Mouse (Mus musculus): ENCODE measurements around the gene Map1s. TPM values are rescaled to one million over a fixed set of nuclear protein-coding genes. Genes with fewer than 3 reads are reported as not detected.
"Not testable (repeated sequence)": the region's sequence is repeated elsewhere in the genome, so short reads cannot be mapped to it uniquely, and the experiment has no call there.

Gene Map1s
- total RNA-seq, 2 experiments from 2014 or later: 45.4 to 48.9 TPM

GRCm38 (mm10) chr8:70876382-70876781 is 29.4 kb upstream of the Map1s start:
- DNase-seq (ENCODE audit: low spot score in 2 of 2): no peak

- DNase-seq (ENCODE audit: low spot score in 2 of 2): no peak
Measured at GRCm38 (mm10) chr8:70878178-70878577, 27.6 kb upstream of the Map1s start.

GRCm38 (mm10) chr8:70879500-70879899 is 26.2 kb upstream of the Map1s start:
- no peak for DNase-seq (ENCODE audit: low spot score in 2 of 2)

- DNase-seq (ENCODE audit: low spot score in 2 of 2): no peak
Measured at GRCm38 (mm10) chr8:70880126-70880525, 25.6 kb upstream of the Map1s start.

DNA sequence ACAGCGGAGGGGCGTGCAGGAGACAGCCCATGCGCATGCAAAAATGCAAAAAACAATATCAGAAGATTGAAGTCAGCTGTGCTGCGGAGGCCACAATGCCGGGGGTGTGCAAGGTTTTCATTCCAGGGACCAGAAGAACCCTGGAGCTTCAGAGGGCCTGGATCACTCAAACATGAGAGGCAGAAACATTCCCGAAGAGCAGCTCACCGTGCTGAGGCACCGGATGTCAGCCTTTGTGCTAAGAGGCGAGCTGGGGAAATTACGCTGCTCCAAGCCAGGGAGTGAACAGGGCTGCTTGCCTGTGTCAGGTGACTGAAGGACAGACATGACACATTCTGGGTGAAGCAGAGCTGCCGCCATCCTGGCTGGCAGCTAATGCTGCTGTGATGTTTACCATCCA is 25.2 kb upstream of the Map1s start:
- no peak for DNase-seq (ENCODE audit: low spot score in 2 of 2)

DNA sequence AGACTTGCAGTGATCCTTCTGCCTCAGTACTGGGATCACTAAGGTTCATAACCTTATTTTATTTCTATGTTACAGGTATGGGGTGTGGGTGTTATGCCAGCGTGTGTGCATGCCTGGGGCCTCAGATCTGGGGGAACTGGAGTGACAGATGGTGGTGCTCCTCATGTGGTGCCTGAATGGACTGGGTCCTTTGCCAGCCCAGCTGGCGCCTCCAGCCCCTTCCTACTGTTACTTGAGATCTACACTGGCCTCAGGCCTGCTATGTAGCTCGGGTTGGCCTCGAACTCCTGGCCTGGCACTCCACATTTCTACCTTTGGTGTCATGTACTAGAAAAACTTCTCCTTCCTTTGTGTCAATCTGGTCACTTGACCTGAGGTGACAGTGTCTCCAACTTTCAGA is 21.5 kb upstream of the Map1s start:
- DNase-seq (ENCODE audit: low spot score in 2 of 2): no peak

- no peak for DNase-seq (ENCODE audit: low spot score in 2 of 2)
Measured at GRCm38 (mm10) chr8:70884683-70885082, 21.0 kb upstream of the Map1s start.

- no peak for DNase-seq (ENCODE audit: low spot score in 2 of 2)
Measured at GRCm38 (mm10) chr8:70885612-70886011, 20.1 kb upstream of the Map1s start.

- DNase-seq (ENCODE audit: low spot score in 2 of 2): no peak
Measured at GRCm38 (mm10) chr8:70887669-70888068, 18.1 kb upstream of the Map1s start.

DNA sequence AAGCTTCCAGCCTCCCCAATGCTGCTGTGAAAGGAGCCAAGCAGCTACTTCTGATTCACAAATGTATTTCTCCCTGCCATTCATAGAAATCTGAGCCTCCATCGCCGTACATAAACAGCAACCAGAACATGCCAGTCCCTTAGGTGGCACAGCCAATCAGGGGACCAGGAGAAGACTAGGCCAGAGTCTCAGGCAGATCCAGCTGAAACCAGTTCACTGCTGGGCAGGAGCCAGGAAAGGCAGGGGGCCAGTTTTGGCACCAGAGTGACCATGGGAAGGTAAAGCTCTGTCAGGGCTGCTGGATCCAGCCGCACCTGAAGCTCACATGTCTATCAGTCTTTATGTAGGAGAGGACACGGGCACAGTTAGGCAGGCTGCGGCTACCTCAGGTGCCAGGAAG is 15.1 kb upstream of the Map1s start:
- no peak for DNase-seq (ENCODE audit: low spot score in 2 of 2)

DNA sequence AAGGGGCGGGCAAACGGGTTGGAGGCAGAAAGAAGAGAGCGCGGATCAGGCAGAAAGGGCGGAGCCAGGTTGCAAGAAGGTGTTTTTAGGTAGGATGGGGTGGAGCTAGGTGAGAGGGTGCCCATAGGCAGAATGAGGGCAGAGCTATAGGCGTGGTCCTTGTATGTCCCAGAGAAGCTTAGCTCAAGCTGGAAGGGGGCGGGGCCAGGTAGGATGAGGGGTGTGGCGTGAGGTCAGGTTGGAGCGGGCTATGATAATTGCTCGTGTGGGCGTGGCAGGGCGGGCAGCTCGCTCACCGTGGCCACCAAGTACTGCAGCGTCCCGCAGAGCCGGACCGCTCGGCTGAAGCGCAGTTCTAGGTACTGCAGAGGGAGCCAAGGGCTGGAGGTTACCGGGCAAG is 14.4 kb upstream of the Map1s start:
- no peak for DNase-seq (ENCODE audit: low spot score in 2 of 2)

GRCm38 (mm10) chr8:70892022-70892895 is 13.5 kb upstream of the Map1s start, which contains the start of gene Slc5a5:
Gene Slc5a5 (minus strand): TSS chr8:70892757.
- DNase-seq (ENCODE audit: low spot score in 2 of 2): no peak

GRCm38 (mm10) chr8:70892896-70893655 is 12.7 kb upstream of the Map1s start:
- no peak for DNase-seq (ENCODE audit: low spot score in 2 of 2)

DNA sequence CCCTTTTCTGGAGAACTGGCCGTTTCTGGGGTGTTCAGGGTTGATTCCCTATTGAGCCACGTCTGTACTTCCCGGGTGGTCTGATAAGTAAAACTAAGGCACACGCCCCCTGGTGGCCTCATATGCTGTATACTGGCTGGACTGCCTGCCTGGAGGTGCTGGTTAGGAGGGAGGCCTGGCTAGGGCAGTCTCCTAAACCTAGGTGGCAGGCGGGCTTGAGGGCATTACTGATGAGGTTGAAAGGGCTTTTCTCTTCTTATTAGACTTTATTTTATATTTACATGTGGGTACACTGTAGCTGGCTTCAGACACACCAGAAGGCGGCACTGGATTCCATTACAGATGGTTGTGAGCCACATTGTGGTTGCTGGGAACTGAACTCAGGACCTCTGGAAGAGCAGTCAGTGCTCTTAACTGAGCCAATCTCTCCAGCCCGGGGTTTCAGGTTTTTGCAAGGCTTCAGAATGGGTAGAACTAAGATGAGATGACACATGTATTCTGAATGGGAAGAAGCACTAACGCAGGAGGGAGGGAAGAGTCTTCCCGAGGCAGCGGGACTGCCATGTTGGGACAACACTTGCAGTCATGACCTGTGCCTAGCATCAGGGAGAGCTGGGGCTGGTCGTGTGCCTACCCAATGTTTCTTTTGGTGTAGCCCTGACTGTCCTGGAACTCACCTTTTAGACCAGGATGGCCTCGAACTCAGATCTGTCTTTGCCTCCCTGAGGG is 11.9 kb upstream of the Map1s start:
- peak in 1 of 2 experiments; percentile 56 for DNase-seq (ENCODE audit: low spot score in 2 of 2)

- DNase-seq (ENCODE audit: low spot score in 2 of 2): no peak
Measured at GRCm38 (mm10) chr8:70894385-70894720, 11.4 kb upstream of the Map1s start.

DNA sequence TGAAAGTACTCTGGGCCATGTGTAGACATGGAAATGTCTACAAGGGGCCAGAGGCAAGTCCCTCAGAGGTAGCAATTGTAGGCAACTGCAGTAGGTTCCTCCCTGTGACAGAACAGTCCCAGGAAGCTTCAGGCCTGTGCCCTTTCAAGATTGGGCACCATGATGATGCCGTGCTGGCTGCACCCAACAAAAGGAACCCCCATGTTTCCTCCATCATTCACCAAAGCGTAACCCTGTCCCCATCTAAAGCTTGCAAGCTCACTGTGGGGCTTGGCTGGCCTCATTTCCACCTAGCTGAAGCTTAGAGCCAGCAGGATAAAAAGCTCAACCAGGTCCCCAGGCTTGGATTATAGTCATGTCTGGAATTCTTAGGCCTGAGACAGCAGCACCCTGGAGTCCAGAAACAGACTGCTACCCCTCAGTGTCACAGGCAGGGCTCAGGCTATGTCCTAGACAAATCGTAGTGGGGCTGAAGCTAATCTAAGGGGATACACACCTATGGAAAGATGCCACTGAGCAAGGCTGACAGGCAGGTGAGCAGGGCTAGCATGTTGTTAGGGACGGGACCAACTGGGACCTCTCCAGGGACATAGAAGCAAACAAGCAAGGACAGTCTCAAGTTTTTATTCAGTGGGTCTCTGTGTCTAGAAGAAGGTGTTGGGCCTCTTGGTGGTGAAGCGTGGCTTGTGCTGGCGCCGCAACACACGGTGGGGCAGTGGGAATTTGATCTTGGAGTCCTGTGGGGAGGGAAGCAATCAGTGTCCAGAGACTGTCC is 10.8 kb upstream of the Map1s start:
- DNase-seq (ENCODE audit: low spot score in 2 of 2): no peak

DNA sequence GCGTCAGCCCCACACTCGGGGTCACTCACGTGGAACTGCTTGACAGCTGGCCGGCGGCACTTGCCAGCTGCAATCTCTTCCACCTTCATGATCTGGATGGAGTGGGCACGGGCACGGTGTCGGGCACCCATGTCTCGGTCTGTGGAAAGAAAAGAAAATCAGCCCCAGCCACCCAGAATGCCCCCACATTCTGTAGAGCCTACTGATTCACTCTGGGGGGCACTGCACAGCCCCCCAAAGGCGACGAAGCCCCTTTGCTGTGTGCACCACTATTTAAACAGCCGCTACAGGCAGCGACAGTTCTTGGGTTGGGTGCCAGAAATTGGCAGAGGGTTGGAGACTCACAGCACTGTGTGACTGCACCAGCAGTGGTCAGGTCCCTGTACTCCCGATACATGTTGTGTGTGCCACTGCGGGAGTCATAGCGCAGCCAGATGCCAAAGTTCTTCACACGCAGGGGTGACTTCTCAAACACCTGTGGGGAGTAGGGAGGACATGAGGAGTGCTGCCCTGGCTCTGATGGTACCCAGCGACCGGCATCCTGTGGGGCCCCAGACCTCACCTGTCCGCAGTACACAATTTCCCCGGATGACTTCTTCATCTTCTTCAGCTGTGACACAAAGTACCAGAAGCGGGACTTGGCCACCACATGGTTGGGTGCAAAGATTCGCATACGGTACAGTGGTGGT is 10.0 kb upstream of the Map1s start:
- not testable (repeated sequence) for DNase-seq (ENCODE audit: low spot score in 2 of 2)

- no peak for DNase-seq (ENCODE audit: low spot score in 2 of 2)
Measured at GRCm38 (mm10) chr8:70896316-70897020, 9.3 kb upstream of the Map1s start.

GRCm38 (mm10) chr8:70897021-70897680 is 8.6 kb upstream of the Map1s start, which contains the start of gene Rpl18a:
Gene Rpl18a (minus strand): TSS chr8:70897412.
- DNase-seq (ENCODE audit: low spot score in 2 of 2): peak; percentile 58 to 88
